Mouse (Mus musculus) ES-Bruce4 (cell line): ENCODE results near the gene Enpp7.

ENCODE experiments used
- EP300 ChIP-seq: IDR thresholded peaks from 2 replicates; pipeline ENCODE4 v1.6.1; 2011; ENCODE audit warnings: low read depth, low read length; ENCODE audit not compliant: insufficient read depth
- POLR2A ChIP-seq: IDR thresholded peaks from one replicate; pipeline ENCODE4 v1.8.1; 2011; ENCODE audit warnings: low read length; ENCODE audit not compliant: insufficient read depth

GRCm38 (mm10) chr11:119041325-119041716, 53.3 kb downstream of the Enpp7 start:
- TF ChIP-seq EP300 (no peak), POLR2A (no peak)
